Mouse (Mus musculus) regulatory T cell (primary cell): ENCODE results near the gene Pmvk.
"Not testable (repeated sequence)": the region's sequence is repeated elsewhere in the genome, so short reads cannot be mapped to it uniquely, and the experiment has no call there.

Source experiments
- in situ Hi-C: fragments of 300-600 bp; cut with MboI, MseI; formaldehyde crosslinking; loops from one replicate; pipeline ENCODE4 v1.15.1; 2025; ENCODE audit warnings: high pct_unique_total_duplicates

Gene Pmvk

GRCm38 (mm10) chr3:89429021-89429420 is 25.3 kb upstream of the Pmvk start:
- in situ Hi-C loops: not testable (repeated sequence)

GRCm38 (mm10) chr3:89430171-89431159 is 23.9 kb upstream of the Pmvk start, which contains the start of gene Pygo2:
Pygo2 (plus strand) TSS chr3:89430214.
- in situ Hi-C loops: no loop called here

- in situ Hi-C loops: no loop called here
These were observed 21.7 kb upstream of the Pmvk start for GRCm38 (mm10) chr3:89432606-89433005.

GRCm38 (mm10) chr3:89434532-89434931 is 19.8 kb upstream of the Pmvk start:
- in situ Hi-C loops: no loop called here

- in situ Hi-C loops: no loop called here
These were observed 19.3 kb upstream of the Pmvk start for GRCm38 (mm10) chr3:89435041-89435440.

GRCm38 (mm10) chr3:89436176-89437113 is 17.9 kb upstream of the Pmvk start, which contains the start of gene Pbxip1:
Pbxip1 (plus strand) TSS chr3:89436706.
- in situ Hi-C loops: no loop called here

- in situ Hi-C loops: no loop called here
These were observed 17.1 kb upstream of the Pmvk start for GRCm38 (mm10) chr3:89437269-89437668.

- in situ Hi-C loops: no loop called here
These were observed 13.7 kb upstream of the Pmvk start for GRCm38 (mm10) chr3:89440691-89441090.

GRCm38 (mm10) chr3:89448720-89449537 is 5.4 kb upstream of the Pmvk start:
- in situ Hi-C loops: loop anchor here (5.0 kb wide), 1 partner anchor 33 kb away; no protein-coding TSS in a partner anchor

- in situ Hi-C loops: loop anchor here (5.0 kb wide), 1 partner anchor 33 kb away; no protein-coding TSS in a partner anchor
These were observed 4.8 kb upstream of the Pmvk start for GRCm38 (mm10) chr3:89449541-89449940.

- in situ Hi-C loops: no loop called here
These were observed 2.4 kb upstream of the Pmvk start for GRCm38 (mm10) chr3:89451916-89452315.

- in situ Hi-C loops: no loop called here
These were observed 1.5 kb downstream of the Pmvk start for GRCm38 (mm10) chr3:89455786-89456285.

- in situ Hi-C loops: no loop called here
These were observed 2.7 kb downstream of the Pmvk start for GRCm38 (mm10) chr3:89456726-89457665.

- in situ Hi-C loops: no loop called here
These were observed 4.1 kb downstream of the Pmvk start for GRCm38 (mm10) chr3:89458372-89458964.

GRCm38 (mm10) chr3:89458965-89459807 is 4.8 kb downstream of the Pmvk start:
- in situ Hi-C loops: no loop called here

GRCm38 (mm10) chr3:89468268-89468667 is 13.9 kb downstream of the Pmvk start:
- in situ Hi-C loops: no loop called here

GRCm38 (mm10) chr3:89472280-89472679 is 17.9 kb downstream of the Pmvk start:
- in situ Hi-C loops: no loop called here

- in situ Hi-C loops: no loop called here
These were observed 19.5 kb downstream of the Pmvk start for GRCm38 (mm10) chr3:89473838-89474237.
